Mouse (Mus musculus) stomach, postnatal 0 days (tissue): ENCODE results near the gene Gm9767. TPM values are rescaled to one million over a fixed set of nuclear protein-coding genes. Genes with fewer than 3 reads are reported as not detected.

Source experiments
- ATAC-seq: fragments of 200-750 bp; cut with Nextera tagmentation; 2 replicates; pipeline ENCODE4 v1.8.0; 2017; ENCODE audit not compliant: low FRiP score, low TSS enrichment
- DNase-seq: peaks from one replicate; pipeline ENCODE4 v3.0.0-alpha.2; 2016; ENCODE audit warnings: low spot score
- H3K27ac ChIP-seq: fragments of 300-500 bp; sonication (generic); replicated peaks from 2 replicates; pipeline ENCODE4 v1.5.1; 2014; ENCODE audit warnings: mild to moderate bottlenecking, control low read depth
- H3K27me3 ChIP-seq: fragments of 300-500 bp; sonication (generic); 2 replicates; pipeline ENCODE4 v1.6.1; 2014; ENCODE audit warnings: low read length; ENCODE audit not compliant: control insufficient read depth, insufficient read depth
- H3K36me3 ChIP-seq: fragments of 300-500 bp; sonication (generic); 2 replicates; pipeline ENCODE4 v1.6.1; 2014; ENCODE audit warnings: low read length, mixed read lengths; ENCODE audit not compliant: control insufficient read depth, insufficient read depth
- H3K4me1 ChIP-seq: fragments of 300-500 bp; sonication (generic); replicated peaks from 2 replicates; pipeline ENCODE4 v1.6.1; 2014; ENCODE audit warnings: antibody characterized with exemption; ENCODE audit not compliant: control insufficient read depth, insufficient read depth
- H3K4me2 ChIP-seq: fragments of 300-500 bp; sonication (generic); replicated peaks from 2 replicates; pipeline ENCODE4 v1.6.1; 2014; ENCODE audit warnings: low read depth, mild to moderate bottlenecking, control low read depth, moderate library complexity
- H3K4me3 ChIP-seq: fragments of 300-500 bp; sonication (generic); 2 replicates; pipeline ENCODE4 v1.5.1; 2014; ENCODE audit warnings: low read depth, low read length, control low read depth
- H3K9ac ChIP-seq: fragments of 300-500 bp; sonication (generic); 2 replicates; pipeline ENCODE4 v1.6.1; 2014; ENCODE audit warnings: mild to moderate bottlenecking, low read length, control low read depth, mixed read lengths
- H3K9me3 ChIP-seq: fragments of 300-500 bp; sonication (generic); 2 replicates; pipeline ENCODE4 v1.6.1; 2016; ENCODE audit warnings: low read length; ENCODE audit not compliant: control insufficient read depth
- CTCF ChIP-seq: IDR thresholded peaks from 2 replicates; pipeline ENCODE4 v1.5.1; 2016; ENCODE audit warnings: antibody characterized with exemption, low read depth, mild to moderate bottlenecking, moderate library complexity
- EP300 ChIP-seq: optimal IDR thresholded peaks from 2 replicates; pipeline ENCODE3; 2016; ENCODE audit warnings: antibody characterized with exemption
- WGBS: fragments of 180-500 bp; shearing (Covaris S2); extraction: QIAGEN DNeasy Blood & Tissue Kit; methylation state at CpG from one replicate; pipeline ENCODE4 v1.1.7; 2014; 5-methylcytosine and 5-hydroxymethylcytosine counted together
- polyA plus RNA-seq: library from polyadenylated mRNA; unstranded; fragments of >200 nt; fragmentation: Nextera tagmentation; extraction: Ambion mirVana; gene quantifications from 2 replicates; pipeline ENCODE4 v1.2.1, GENCODE M21; 2015

The Gm9767 gene
- polyA plus RNA-seq, result 0.28 and 0.65 TPM in 2 replicates

DNA sequence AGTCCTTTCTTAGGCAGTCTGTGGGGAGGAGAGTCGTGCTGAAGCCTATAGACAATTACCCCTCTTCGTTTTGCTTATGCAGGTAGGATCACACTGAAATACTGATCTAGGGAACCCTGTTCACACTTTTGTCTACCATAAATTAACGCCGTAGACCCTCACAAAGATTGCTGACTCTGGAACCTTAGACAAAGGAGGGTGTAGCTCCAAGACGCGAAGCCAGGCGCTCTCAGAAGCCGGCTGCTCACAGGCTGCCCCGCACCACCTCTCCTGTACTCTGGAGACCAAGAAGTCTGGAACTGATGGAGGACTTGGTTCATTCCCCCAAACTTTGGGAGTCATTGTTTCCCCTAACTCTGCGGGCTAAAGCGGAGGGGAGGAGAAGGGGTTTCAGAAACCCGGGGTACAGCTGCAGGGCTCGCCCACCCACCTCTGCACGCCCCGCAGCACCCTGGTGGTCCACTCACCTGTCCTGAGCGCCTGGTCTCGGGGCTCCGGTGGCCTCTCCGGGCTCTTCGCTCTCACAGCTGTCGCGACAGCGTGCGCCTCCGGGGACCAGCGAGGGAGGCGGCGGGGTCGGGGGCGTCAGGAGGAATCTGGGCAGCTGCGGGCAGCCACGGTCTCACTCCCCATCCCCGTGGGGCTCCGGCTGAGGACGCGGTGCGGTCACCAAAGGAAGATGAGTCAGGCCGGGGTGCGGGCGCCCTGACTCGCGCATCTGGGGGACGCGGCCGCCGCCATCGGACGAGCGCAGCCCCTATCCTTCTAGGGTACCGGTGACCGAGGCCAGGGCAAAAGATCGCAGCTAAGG, at the start of gene Gm9767:
Gene Gm9767 (plus strand): TSS at position 585 of the 811 bp plus-strand sequence.
- Histone ChIP-seq H3K4me1 (0 out of 2 replicates have a peak, but pooled peaks cover 2% of the 10 kb centered on the region), H3K4me2 (peak within 1 kb of the TSS; percentile 74), H3K4me3 (peak within 1 kb of the TSS; percentile 59), H3K36me3 (no peaks in the 10 kb centered on the region), H3K9ac (peak within 1 kb of the TSS; percentile 67), H3K27ac (peak within 1 kb of the TSS; percentile 30; the same call in 1 of the 2 replicates), H3K27me3 (no peaks in the 10 kb centered on the region), H3K9me3 (no peaks in the 10 kb centered on the region)
- TF ChIP-seq EP300 (no peak), CTCF (peak; percentile 13; the same call in 1 of the 2 replicates)
- peak; percentile 21 for DNase-seq
- WGBS, result 1% methylated on average over 52 of the region's 52 CpGs
- peak; percentile 45 for ATAC-seq

DNA sequence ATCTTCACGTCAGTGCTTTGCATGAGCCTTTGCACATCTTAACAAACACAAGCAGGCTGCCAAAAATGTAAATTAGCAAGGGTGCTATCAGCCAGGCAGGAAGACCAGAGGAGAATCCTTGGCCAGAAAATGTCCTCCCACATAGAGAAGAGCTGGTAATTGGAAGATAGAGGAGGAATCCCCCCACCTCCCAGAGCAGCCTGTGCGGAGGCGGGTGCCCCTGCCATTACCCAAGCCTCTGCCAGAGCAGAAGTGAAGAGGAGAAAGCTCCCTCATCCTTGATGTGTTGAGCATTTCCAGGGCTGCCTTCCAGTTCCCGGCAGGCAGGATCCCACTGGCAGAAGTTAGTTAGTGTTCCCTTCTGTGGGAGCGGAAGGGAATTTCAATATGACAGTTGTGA, 43.1 kb upstream of the Gm9767 start:
- H3K4me2 ChIP-seq, result no peak overlapping the region
- no peak overlapping the region for H3K4me3 ChIP-seq
- ATAC-seq (no peak), DNase-seq (no peak)
- no peaks in the 10 kb centered on the region for H3K4me1 ChIP-seq
- H3K9ac ChIP-seq, result no peak overlapping the region
- no peaks in the 10 kb centered on the region for H3K9me3 ChIP-seq
- H3K27me3 ChIP-seq, result no peaks in the 10 kb centered on the region
- 73% methylated on average over 5 of the region's 5 CpGs for WGBS
- no peak overlapping the region for H3K27ac ChIP-seq
- no peaks in the 10 kb centered on the region for H3K36me3 ChIP-seq
- TF ChIP-seq CTCF (no peak), EP300 (no peak)

DNA sequence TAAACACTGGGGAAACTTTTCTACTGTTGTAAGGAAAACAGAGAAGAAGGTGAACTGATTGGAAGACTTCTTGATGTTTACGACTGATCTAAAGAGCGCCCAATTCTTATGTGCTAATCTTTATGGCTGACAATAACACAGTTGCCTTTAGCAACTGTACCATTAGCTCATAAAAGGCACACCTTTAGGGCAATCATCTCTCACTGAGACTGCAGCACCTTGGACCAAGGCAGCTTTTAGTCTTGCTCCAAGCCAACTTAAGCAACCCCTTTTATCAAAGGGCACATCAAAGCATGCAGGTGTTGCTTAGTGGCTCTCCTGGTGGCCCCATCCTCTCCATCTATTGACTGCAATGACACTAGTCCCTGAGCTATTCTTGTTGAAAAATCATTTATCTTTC, 26.9 kb upstream of the Gm9767 start:
- Histone ChIP-seq H3K36me3 (no peaks in the 10 kb centered on the region), H3K27me3 (no peaks in the 10 kb centered on the region), H3K27ac (no peak overlapping the region), H3K9ac (no peak overlapping the region), H3K9me3 (no peaks in the 10 kb centered on the region), H3K4me1 (no peaks in the 10 kb centered on the region), H3K4me3 (no peak overlapping the region), H3K4me2 (no peak overlapping the region)
- no peak for ATAC-seq
- TF ChIP-seq CTCF (no peak), EP300 (no peak)
- no peak for DNase-seq
- WGBS, result 89% methylated on average over 2 of the region's 2 CpGs

DNA sequence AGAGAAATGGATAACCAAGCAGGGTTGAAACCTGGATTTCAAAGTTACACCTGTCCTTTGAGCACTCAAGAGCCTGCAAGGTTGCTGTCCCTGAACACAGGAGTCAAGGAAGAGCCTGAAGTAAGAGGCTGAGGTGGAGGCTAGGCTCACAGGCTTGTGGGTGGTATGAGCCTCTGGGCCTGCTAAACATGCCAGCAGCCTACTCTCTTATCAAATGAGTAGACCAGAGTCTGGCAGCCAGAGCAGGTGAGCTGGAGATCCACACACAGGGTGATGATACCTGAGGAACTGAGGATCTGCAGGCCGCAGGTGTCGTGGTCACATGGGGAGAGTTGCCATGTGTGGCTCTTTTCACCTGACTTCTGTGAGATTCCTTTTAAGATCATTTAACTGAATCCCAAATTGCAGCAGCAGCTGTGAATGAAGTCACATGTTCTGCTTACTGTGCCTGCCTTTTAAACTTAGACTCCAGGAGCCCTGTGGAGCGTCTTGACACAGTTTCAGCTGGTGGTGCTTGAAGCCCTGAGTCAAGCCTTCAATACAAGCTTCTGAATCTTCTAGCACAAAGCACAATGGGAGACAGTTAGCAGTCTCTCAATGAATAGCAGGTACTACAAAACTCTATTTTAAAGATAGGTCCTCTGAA, 18.3 kb upstream of the Gm9767 start:
- Histone ChIP-seq H3K9ac (no peak overlapping the region), H3K4me3 (no peak overlapping the region), H3K4me2 (no peak overlapping the region), H3K4me1 (no peaks in the 10 kb centered on the region), H3K9me3 (no peaks in the 10 kb centered on the region), H3K36me3 (no peaks in the 10 kb centered on the region), H3K27me3 (no peaks in the 10 kb centered on the region), H3K27ac (no peak overlapping the region)
- ATAC-seq (no peak), DNase-seq (no peak)
- WGBS, result 86% methylated on average over 3 of the region's 3 CpGs
- no peak for TF ChIP-seq EP300

DNA sequence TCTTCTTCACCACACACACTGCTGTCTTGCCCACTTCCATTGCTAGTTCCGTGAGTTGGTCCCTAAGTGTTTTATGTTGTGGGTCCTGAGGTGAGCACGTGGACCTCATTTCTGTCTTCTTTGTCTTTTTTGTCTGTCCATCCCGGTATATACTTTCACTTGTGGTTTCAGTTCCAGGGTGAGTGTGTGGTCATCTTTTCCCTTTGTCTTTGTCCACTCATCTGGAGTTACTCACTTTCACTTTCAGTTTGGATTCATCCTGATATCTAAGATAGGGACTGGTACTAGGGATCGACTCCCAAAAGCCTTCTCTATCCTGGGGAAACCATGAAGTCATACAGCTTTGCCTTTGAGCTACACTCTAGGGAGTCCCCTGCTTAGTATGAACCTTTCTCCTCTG, 15.0 kb upstream of the Gm9767 start:
- H3K36me3 ChIP-seq, result no peaks in the 10 kb centered on the region
- H3K4me2 ChIP-seq, result no peak overlapping the region
- H3K9me3 ChIP-seq, result no peaks in the 10 kb centered on the region
- H3K4me3 ChIP-seq, result no peak overlapping the region
- no peaks in the 10 kb centered on the region for H3K27me3 ChIP-seq
- no peaks in the 10 kb centered on the region for H3K4me1 ChIP-seq
- WGBS, result 89% methylated on average over 4 of the region's 4 CpGs
- ATAC-seq (no peak), DNase-seq (no peak)
- H3K9ac ChIP-seq, result no peak overlapping the region
- no peak overlapping the region for H3K27ac ChIP-seq
- TF ChIP-seq EP300 (no peak), CTCF (no peak)

DNA sequence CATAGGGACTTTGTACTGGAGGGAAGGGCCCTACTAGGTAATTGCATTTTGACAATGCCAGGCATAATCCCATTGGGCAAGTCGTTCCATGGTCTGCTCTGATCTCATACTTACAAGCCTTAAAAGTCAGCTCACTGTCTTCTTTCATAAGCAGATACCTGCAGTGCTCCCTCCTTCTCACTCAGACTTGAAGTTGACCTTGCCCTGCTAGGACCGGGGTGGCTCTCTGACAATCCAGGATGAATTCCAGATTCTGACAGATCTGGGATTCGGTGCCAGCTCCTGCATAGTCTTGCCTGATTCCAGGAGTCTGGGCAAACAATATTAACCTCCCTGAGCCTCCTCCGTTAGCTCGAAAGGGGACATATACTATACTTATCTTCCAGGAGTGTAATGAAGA, 6.1 kb upstream of the Gm9767 start:
- WGBS, result 73% methylated on average over 5 of the region's 5 CpGs
- H3K4me2 ChIP-seq, result no peak overlapping the region
- ATAC-seq (no peak), DNase-seq (no peak)
- no peak overlapping the region for H3K4me3 ChIP-seq
- no peaks in the 10 kb centered on the region for H3K9me3 ChIP-seq
- no peak overlapping the region for H3K27ac ChIP-seq
- TF ChIP-seq CTCF (no peak), EP300 (no peak)
- no peaks in the 10 kb centered on the region for H3K27me3 ChIP-seq
- H3K9ac ChIP-seq, result no peak overlapping the region
- no peaks in the 10 kb centered on the region for H3K4me1 ChIP-seq
- H3K36me3 ChIP-seq, result no peaks in the 10 kb centered on the region
